In the genomic region with DNA sequence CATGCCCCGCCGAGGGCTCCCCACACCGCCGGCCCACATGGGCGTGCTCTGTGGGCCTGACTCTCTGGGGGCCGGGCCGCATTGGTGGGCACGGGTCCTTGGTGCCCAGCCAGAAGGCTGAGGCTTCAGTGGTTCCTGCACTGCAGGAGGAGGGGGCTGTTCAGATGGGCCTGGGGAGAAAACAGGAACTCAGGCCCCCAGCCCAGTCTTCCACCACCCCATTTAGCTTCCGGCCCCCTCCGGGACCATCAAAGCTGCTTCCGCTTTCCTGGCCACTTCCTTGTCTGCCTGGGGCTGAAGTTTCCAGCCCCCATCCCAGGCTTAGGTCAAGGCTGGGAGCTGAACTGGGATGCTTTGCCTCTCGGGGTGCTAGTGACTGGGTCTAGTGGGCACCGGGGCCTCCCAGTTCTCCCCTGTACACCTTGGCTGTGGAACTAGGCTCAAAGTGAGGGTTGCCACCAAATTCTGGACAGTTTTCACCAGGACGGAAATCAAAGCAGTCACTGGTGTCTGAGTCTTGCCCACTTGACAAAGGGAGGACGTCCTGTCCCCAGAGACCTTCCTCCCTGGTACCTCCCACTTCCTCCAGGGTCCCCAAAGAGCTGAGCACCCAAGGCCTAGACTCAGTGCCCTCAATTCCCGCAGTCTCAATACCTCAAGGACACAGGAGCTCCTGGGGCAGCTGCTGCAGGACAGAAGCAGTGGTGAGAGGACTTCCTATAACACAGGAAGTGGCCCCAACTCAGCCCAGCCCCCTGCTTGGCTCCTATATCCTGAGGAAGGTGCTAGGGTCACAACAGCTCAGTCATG, we compare ENCODE assay signal across 7 mouse cellular contexts. TPM values are rescaled to one million over a fixed set of nuclear protein-coding genes. Genes with fewer than 3 reads are reported as not detected.
DNase-seq lines count a peak whose midpoint lies in the region; ATAC-seq lines count a peak whose summit lies in the region.

No protein-coding gene starts in this region.

- H3K27ac ChIP-seq in heart, embryonic 13.5 days (replicated peaks): peak overlapping the region; percentile 85

- peak overlapping the region; percentile 62 for H3K4me3 ChIP-seq in heart, embryonic 13.5 days

- peaks cover 62% of the 10 kb centered on the region for H3K36me3 ChIP-seq in heart, embryonic 13.5 days

- 67% methylated on average over 16 of the region's 16 CpGs for WGBS in heart, embryonic 13.5 days

- H3K27me3 ChIP-seq in heart, embryonic 13.5 days (replicated peaks): peaks cover 8% of the 10 kb centered on the region; the same call in 1 of the 2 replicates

- peak; percentile 7 for DNase-seq in testis, postnatal 14 days (ENCODE audit: low spot score)
- DNase-seq in testis, postnatal 10 days (ENCODE audit: low spot score): no peak
- peak; percentile 68 for DNase-seq in kidney, postnatal 10 days
- peak; percentile 73 to 82 for DNase-seq in lung, postnatal 4 days
- peak; percentile 48 for DNase-seq in thymus, postnatal 0 days (ENCODE audit: low spot score)
- no peak for DNase-seq in layer of hippocampus, adult 18-20 months (ENCODE audit: low spot score in 2 of 2)

- H3K4me2 ChIP-seq in heart, embryonic 13.5 days: peak overlapping the region; percentile 69

- H3K4me1 ChIP-seq in heart, embryonic 13.5 days: peaks cover 41% of the 10 kb centered on the region

- no peak for ATAC-seq in heart, embryonic 13.5 days (ENCODE audit: extremely low read depth, insufficient number of reproducible peaks, low FRiP score, low TSS enrichment)

- H3K9ac ChIP-seq in heart, embryonic 13.5 days: peak overlapping the region; percentile 78

- H3K9me3 ChIP-seq in heart, embryonic 13.5 days: no peaks in the 10 kb centered on the region

RNA-seq across cellular contexts. Expression of gene Sipa1, which starts 2.4 kb away (rescaled TPM):
- polyA plus RNA-seq in heart, embryonic 13.5 days (2015; fragmentation: Nextera tagmentation; extraction: Ambion mirVana): 21.9 and 23.2 TPM in 2 replicates
- polyA plus RNA-seq in thymus, postnatal 0 days (2015; fragmentation: Nextera tagmentation; extraction: Ambion mirVana): 37.4 and 39.2 TPM in 2 replicates
- total RNA-seq in layer of hippocampus, adult 18-20 months (2021): 10 to 100 TPM; 16.5 to 17.3 TPM

RNA-seq across cellular contexts. Expression of gene Rela, which starts 23.9 kb away (rescaled TPM):
- 35.9 and 37.4 TPM in 2 replicates for polyA plus RNA-seq in heart, embryonic 13.5 days (2015; fragmentation: Nextera tagmentation; extraction: Ambion mirVana)
- 50.0 and 56.2 TPM in 2 replicates for polyA plus RNA-seq in thymus, postnatal 0 days (2015; fragmentation: Nextera tagmentation; extraction: Ambion mirVana)
- total RNA-seq in layer of hippocampus, adult 18-20 months (2021): 10 to 100 TPM; 16.2 to 21.1 TPM

RNA-seq across cellular contexts. Expression of gene Map3k11, which starts 27.4 kb away (rescaled TPM):
- 23.2 and 24.0 TPM in 2 replicates for polyA plus RNA-seq in heart, embryonic 13.5 days (2015; fragmentation: Nextera tagmentation; extraction: Ambion mirVana)
- 25.7 and 29.2 TPM in 2 replicates for polyA plus RNA-seq in thymus, postnatal 0 days (2015; fragmentation: Nextera tagmentation; extraction: Ambion mirVana)
- 10 to 100 TPM; 17.6 to 18.1 TPM for total RNA-seq in layer of hippocampus, adult 18-20 months (2021)

RNA-seq across cellular contexts. Expression of gene Pcnx3, which starts 27.6 kb away (rescaled TPM):
- 13.6 and 14.9 TPM in 2 replicates for polyA plus RNA-seq in heart, embryonic 13.5 days (2015; fragmentation: Nextera tagmentation; extraction: Ambion mirVana)
- 13.7 and 19.4 TPM in 2 replicates for polyA plus RNA-seq in thymus, postnatal 0 days (2015; fragmentation: Nextera tagmentation; extraction: Ambion mirVana)
- 10 to 100 TPM; 58.3 to 68.6 TPM for total RNA-seq in layer of hippocampus, adult 18-20 months (2021)

RNA-seq across cellular contexts. Expression of gene Kcnk7, which starts 43.0 kb away (rescaled TPM):
- 0.29 TPM in 1 of 2 replicates, not detected in the other for polyA plus RNA-seq in heart, embryonic 13.5 days (2015; fragmentation: Nextera tagmentation; extraction: Ambion mirVana)
- 0.32 and 0.74 TPM in 2 replicates for polyA plus RNA-seq in thymus, postnatal 0 days (2015; fragmentation: Nextera tagmentation; extraction: Ambion mirVana)
- total RNA-seq in layer of hippocampus, adult 18-20 months (2021): not detected

Comparison
In these comparisons a context has a peak if more than half of its experiments do, and no peak if none do; other contexts are left out.
1. DNase-seq: peak in testis, postnatal 14 days (single experiment), kidney, postnatal 10 days (single experiment), lung, postnatal 4 days (2 of 2) and thymus, postnatal 0 days (single experiment); none in testis, postnatal 10 days (single experiment) and layer of hippocampus, adult 18-20 months (0 of 2).